Mouse (Mus musculus) layer of hippocampus, postnatal 25 days (tissue): Measurements from ENCODE around the gene Efcc1. TPM values are rescaled to one million over a fixed set of nuclear protein-coding genes. Genes with fewer than 3 reads are reported as not detected.

Source experiments
- DNase-seq, 2 experiments: peaks; one replicate each; pipeline ENCODE4 v3.0.0; 2022; ENCODE audit warnings: mixed read lengths in 2 of 2, low spot score in 1 of 2; ENCODE audit errors: extremely low spot score in 1 of 2
- total RNA-seq, 2 experiments: library from RNA; stranded (reverse); gene quantifications; 2 replicates each; pipeline ENCODE4 v1.2.3; 2021

Efcc1 gene
- total RNA-seq, 2 experiments from 2014 or later = 3.4 to 3.7 TPM

- no peak for DNase-seq
Observed at GRCm38 (mm10) chr6:87776663-87777062, 46.0 kb downstream of the Efcc1 start.

- DNase-seq = no peak
Observed at GRCm38 (mm10) chr6:87777842-87778241, 47.2 kb downstream of the Efcc1 start, which contains the start of gene Gp9. Gp9 (plus strand) TSS chr6:87778072.

- no peak for DNase-seq
Observed at GRCm38 (mm10) chr6:87778294-87779173, 47.9 kb downstream of the Efcc1 start.

- DNase-seq = no peak
Observed at GRCm38 (mm10) chr6:87779174-87780165, 48.8 kb downstream of the Efcc1 start.

GRCm38 (mm10) chr6:87780546-87781301 is 50.1 kb downstream of the Efcc1 start:
- DNase-seq = no peak

- no peak for DNase-seq
Observed at GRCm38 (mm10) chr6:87784033-87784432, 53.4 kb downstream of the Efcc1 start.

- DNase-seq = no peak
Observed at GRCm38 (mm10) chr6:87786621-87787020, 56.0 kb downstream of the Efcc1 start.

GRCm38 (mm10) chr6:87787108-87787890 is 56.6 kb downstream of the Efcc1 start:
- DNase-seq = no peak

GRCm38 (mm10) chr6:87788266-87788895 is 57.7 kb downstream of the Efcc1 start:
- no peak for DNase-seq

GRCm38 (mm10) chr6:87788896-87789587 is 58.4 kb downstream of the Efcc1 start:
- DNase-seq = no peak

GRCm38 (mm10) chr6:87789791-87790190 is 59.1 kb downstream of the Efcc1 start:
- DNase-seq = no peak

- no peak for DNase-seq
Observed at GRCm38 (mm10) chr6:87790779-87791480, 60.3 kb downstream of the Efcc1 start.

- no peak for DNase-seq
Observed at GRCm38 (mm10) chr6:87791826-87792225, 61.2 kb downstream of the Efcc1 start.

- DNase-seq = no peak
Observed at GRCm38 (mm10) chr6:87793821-87794510, 63.3 kb downstream of the Efcc1 start.

- DNase-seq = no peak
Observed at GRCm38 (mm10) chr6:87795385-87796150, 64.9 kb downstream of the Efcc1 start.

- no peak for DNase-seq
Observed at GRCm38 (mm10) chr6:87796251-87796880, 65.7 kb downstream of the Efcc1 start.
